Mouse (Mus musculus): ENCODE data around the gene Olfr447.

Gene Olfr447

GRCm38 (mm10) chr6:42908578-42908977 lies at the start of gene Olfr447:
Olfr447 (plus strand) TSS chr6:42908878.
- no peak for DNase-seq

GRCm38 (mm10) chr6:42860222-42860819 lies 48.4 kb upstream of the Olfr447 start:
- DNase-seq = no peak

GRCm38 (mm10) chr6:42869695-42870094 lies 39.0 kb upstream of the Olfr447 start:
- no peak for DNase-seq

- DNase-seq = no peak
Observed at GRCm38 (mm10) chr6:42876323-42876722, 32.4 kb upstream of the Olfr447 start.

GRCm38 (mm10) chr6:42890141-42890540 lies 18.5 kb upstream of the Olfr447 start, which contains the start of gene Olfr448:
Olfr448 (plus strand) TSS chr6:42890441.
- DNase-seq = no peak

- no peak for DNase-seq
Observed at GRCm38 (mm10) chr6:42900345-42900744, 8.3 kb upstream of the Olfr447 start.

GRCm38 (mm10) chr6:42921077-42921476 lies 12.4 kb downstream of the Olfr447 start, which contains the start of gene Olfr446:
Olfr446 (plus strand) TSS chr6:42921377.
- no peak for DNase-seq

GRCm38 (mm10) chr6:42948767-42949166 lies 40.1 kb downstream of the Olfr447 start, which contains the start of gene Olfr444:
Olfr444 (plus strand) TSS chr6:42949067.
- DNase-seq = no peak
